Mouse (Mus musculus) megakaryocyte, embryonic 14.5 days (primary cell): ENCODE measurements around the gene Cyp2w1.

Experiments
- FLI1 ChIP-seq: IDR thresholded peaks from 2 replicates; pipeline ENCODE4 v1.6.1; 2012; ENCODE audit warnings: low read length, inconsistent platforms, mixed read lengths
- GATA1 ChIP-seq: IDR thresholded peaks from 3 replicates; pipeline ENCODE4 v1.6.1; 2012; ENCODE audit warnings: mixed read lengths, low read length, inconsistent platforms, borderline replicate concordance

DNA sequence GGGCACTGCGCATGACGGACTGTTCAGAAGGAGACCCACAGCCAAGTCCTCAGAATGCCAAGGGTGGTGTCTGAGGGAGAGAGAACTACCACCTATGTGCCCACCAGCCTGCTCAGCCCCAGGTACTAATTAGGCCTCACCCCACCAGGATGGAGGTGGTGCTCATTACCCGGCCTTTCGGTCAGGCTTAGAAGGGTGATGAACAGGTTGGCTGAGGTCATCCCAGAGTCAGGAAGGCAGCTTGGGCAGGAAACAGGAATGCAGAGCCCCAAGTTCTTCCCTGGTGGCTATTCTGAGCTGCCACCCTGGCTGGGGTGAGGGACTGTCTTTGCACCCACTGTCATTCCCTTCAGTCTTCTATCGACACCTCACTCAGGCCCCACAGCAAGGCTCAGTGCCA lies 33.6 kb downstream of the Cyp2w1 start:
- no peak for TF ChIP-seq GATA1
- TF ChIP-seq FLI1, result no peak
